Mouse (Mus musculus): Measurements from ENCODE around the gene Cenpm.

- TF ChIP-seq EP300 (IDR thresholded peaks at IDR 0.05; ENCODE audit: insufficient read depth, low read depth, low read length) = no peak
- TF ChIP-seq POLR2A (IDR thresholded peaks at IDR 0.05; ENCODE audit: insufficient read depth, low read length) = no peak
- TF ChIP-seq CTCF (IDR thresholded peaks at IDR 0.05; ENCODE audit: low read depth, low read length) = no peak
Observed at GRCm38 (mm10) chr15:82252097-82252496, 7.5 kb upstream of the Cenpm start, which contains the start of gene 1500009C09Rik.

Data from ES-Bruce4 (cell line).